Comparison of ENCODE assay signal across 8 mouse cellular contexts in the genomic region with DNA sequence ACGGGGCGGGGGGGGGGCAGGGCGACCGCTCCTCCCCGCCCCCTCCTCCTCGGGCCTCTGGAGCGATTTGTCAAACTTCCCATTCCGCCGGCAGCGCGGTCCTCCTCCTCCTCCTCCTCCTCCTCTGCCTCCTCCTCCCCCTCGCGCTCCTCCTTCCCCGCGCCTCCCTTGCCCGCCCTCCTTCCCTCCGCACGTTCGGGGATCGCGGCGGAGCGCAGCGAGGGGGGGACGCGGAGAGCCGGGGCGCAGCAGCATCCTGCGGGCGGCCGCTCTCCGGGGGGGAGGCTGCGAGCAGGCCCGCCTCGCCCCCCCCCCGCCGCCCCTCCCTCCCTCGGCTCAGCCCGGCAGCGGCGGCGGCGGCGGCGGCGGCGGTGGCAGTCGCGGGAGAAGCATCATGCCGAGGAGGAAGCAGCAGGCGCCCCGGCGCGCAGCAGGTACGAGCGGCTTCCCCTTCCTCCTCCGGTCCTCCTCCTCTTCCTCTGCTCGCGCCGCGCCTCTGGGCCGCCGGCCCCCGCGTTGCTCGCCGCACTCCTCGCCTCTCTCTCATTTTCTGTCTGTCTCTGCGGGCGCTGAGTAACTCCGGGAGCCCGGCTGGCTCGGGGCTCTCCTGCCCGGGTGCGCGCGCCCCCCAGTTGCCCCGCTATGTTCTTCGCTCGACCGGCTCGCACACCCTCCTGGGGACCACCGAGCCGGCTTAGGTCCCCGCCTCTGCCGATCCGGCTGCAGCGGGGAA. TPM values are rescaled to one million over a fixed set of nuclear protein-coding genes. Genes with fewer than 3 reads are reported as not detected.
A peak's percentile ranks its signal among the peaks of the same experiment; 100 is the strongest.
DNase-seq lines count a peak whose midpoint lies in the region; ATAC-seq and TF ChIP-seq lines count a peak whose summit lies in the region.

Gene Tshz3, plus strand, starts transcription at position 263 of the 733 bp plus-strand sequence.

- DNase-seq in 3T3-L1 (ENCODE audit: low read depth, low spot score): peak; percentile 51
- peak; percentile 72 for DNase-seq in adrenal gland, postnatal 25 days
- peak; percentile 72 for DNase-seq in heart, postnatal 25 days (ENCODE audit: low spot score)
- DNase-seq in layer of hippocampus, adult 18-20 months (ENCODE audit: low spot score in 2 of 2): peak; percentile 55 to 61
- peak; percentile 31 for DNase-seq in liver, postnatal 0 days
- DNase-seq in urinary bladder, postnatal 25 days (ENCODE audit: low spot score): peak; percentile 27

- H3K27ac ChIP-seq in forebrain, embryonic 13.5 days: peak within 1 kb of the TSS; percentile 84
- H3K27ac ChIP-seq in liver, postnatal 0 days (ENCODE audit: low read depth): peak within 1 kb of the TSS; percentile 44; the same call in 1 of the 2 replicates
- peak within 1 kb of the TSS; percentile 97 for H3K27ac ChIP-seq in neural tube, embryonic 14.5 days (ENCODE audit: low read depth, low read length)

- H3K4me2 ChIP-seq in forebrain, embryonic 13.5 days: peak within 1 kb of the TSS; percentile 96
- peak within 1 kb of the TSS; percentile 83 for H3K4me2 ChIP-seq in liver, postnatal 0 days (ENCODE audit: low read depth, low read length)
- peak within 1 kb of the TSS; percentile 92 for H3K4me2 ChIP-seq in neural tube, embryonic 14.5 days (ENCODE audit: low read depth, low read length)

- peaks cover 49% of the 10 kb centered on the region for H3K4me1 ChIP-seq in forebrain, embryonic 13.5 days
- peaks cover 12% of the 10 kb centered on the region for H3K4me1 ChIP-seq in liver, postnatal 0 days (ENCODE audit: insufficient read depth)
- H3K4me1 ChIP-seq in neural tube, embryonic 14.5 days (ENCODE audit: control insufficient read depth, insufficient read depth, low read length): peaks cover 35% of the 10 kb centered on the region

- no peak for TF ChIP-seq EP300 in liver, postnatal 0 days (IDR thresholded peaks at IDR 0.05; ENCODE audit: low read depth)

- TF ChIP-seq CTCF in liver, postnatal 0 days (IDR thresholded peaks at IDR 0.05; ENCODE audit: low read depth): no peak

- WGBS in forebrain, embryonic 13.5 days: under 1% methylated on average over 20 of the region's 88 CpGs
- 2% methylated on average over 22 of the region's 88 CpGs for WGBS in liver, postnatal 0 days (ENCODE audit: insufficient replicate concordance)
- WGBS in neural tube, embryonic 14.5 days: under 1% methylated on average over 47 of the region's 88 CpGs

- no peaks in the 10 kb centered on the region for H3K9me3 ChIP-seq in forebrain, embryonic 13.5 days (replicated peaks)
- no peaks in the 10 kb centered on the region for H3K9me3 ChIP-seq in liver, postnatal 0 days (ENCODE audit: low read length)
- H3K9me3 ChIP-seq in neural tube, embryonic 14.5 days (ENCODE audit: control insufficient read depth, low read length): no peaks in the 10 kb centered on the region

- H3K27me3 ChIP-seq in forebrain, embryonic 13.5 days: peaks cover 36% of the 10 kb centered on the region
- peaks cover 76% of the 10 kb centered on the region for H3K27me3 ChIP-seq in liver, postnatal 0 days (ENCODE audit: insufficient read depth, low read length)
- 0 out of 2 replicates have a peak, but pooled peaks cover 4% of the 10 kb centered on the region for H3K27me3 ChIP-seq in neural tube, embryonic 14.5 days (ENCODE audit: control insufficient read depth, insufficient read depth, low read length)

- ATAC-seq in forebrain, embryonic 13.5 days: peak; percentile 60
- ATAC-seq in liver, postnatal 0 days: peak; percentile 44
- peak; percentile 76 for ATAC-seq in neural tube, embryonic 14.5 days (ENCODE audit: low read depth)

- peak within 1 kb of the TSS; percentile 76 for H3K9ac ChIP-seq in forebrain, embryonic 13.5 days
- no peak within 1 kb of the TSS; the same call in 1 of the 2 replicates for H3K9ac ChIP-seq in liver, postnatal 0 days (replicated peaks)
- H3K9ac ChIP-seq in neural tube, embryonic 14.5 days (replicated peaks; ENCODE audit: low read depth, low read length): peak within 1 kb of the TSS; percentile 95

- no peaks in the 10 kb centered on the region for H3K36me3 ChIP-seq in forebrain, embryonic 13.5 days (ENCODE audit: poor library complexity, severe bottlenecking)
- no peaks in the 10 kb centered on the region for H3K36me3 ChIP-seq in liver, postnatal 0 days (replicated peaks; ENCODE audit: insufficient read depth, low read length)
- no peaks in the 10 kb centered on the region; the same call in 1 of the 2 replicates for H3K36me3 ChIP-seq in neural tube, embryonic 14.5 days (ENCODE audit: control insufficient read depth, insufficient read depth, low read length)

- peak within 1 kb of the TSS; percentile 81 for H3K4me3 ChIP-seq in forebrain, embryonic 13.5 days
- peak within 1 kb of the TSS; percentile 61 for H3K4me3 ChIP-seq in liver, postnatal 0 days (ENCODE audit: low read depth, low read length)
- H3K4me3 ChIP-seq in neural tube, embryonic 14.5 days (ENCODE audit: low read depth, low read length): peak within 1 kb of the TSS; percentile 81

- intact Hi-C loops in heart, postnatal 25 days (cut with DNase I): loop anchor here (10.0 kb wide), 1 partner anchor 647 kb away; no protein-coding TSS in a partner anchor

RNA-seq across cellular contexts. Expression of gene Tshz3, which starts in this region (rescaled TPM):
- total RNA-seq in adrenal gland, postnatal 25 days (2021): 4.2 and 4.7 TPM in 2 replicates
- polyA plus RNA-seq in forebrain, embryonic 13.5 days (2015; fragmentation: Nextera tagmentation; extraction: Ambion mirVana): 11.3 TPM in 2 replicates
- total RNA-seq in heart, postnatal 25 days (2021): 1 to 10 TPM; 3.8 to 4.8 TPM
- total RNA-seq in layer of hippocampus, adult 18-20 months (2021): 10 to 100 TPM; 13.0 to 16.5 TPM
- 0.60 and 0.76 TPM in 2 replicates for polyA plus RNA-seq in liver, postnatal 0 days (2015; fragmentation: Nextera tagmentation; extraction: Ambion mirVana)
- polyA plus RNA-seq in neural tube, embryonic 14.5 days (2014; fragmentation: Nextera tagmentation; extraction: Ambion mirVana): 87.2 and 104 TPM in 2 replicates

Comparison
In these comparisons a context has a peak if more than half of its experiments do, and no peak if none do; other contexts are left out.
1. Peak in every context shown above with its lines: DNase-seq, ATAC-seq, H3K4me3 ChIP-seq and H3K27ac ChIP-seq.
2. Peak in DNase-seq, ATAC-seq, H3K4me3 ChIP-seq, H3K27ac ChIP-seq and H3K4me2 ChIP-seq in liver, postnatal 0 days; RNA of the gene not detected or under 1 TPM.
3. H3K27ac ChIP-seq: peak in every context shown above with its lines; median percentile 97 in neural tube, embryonic 14.5 days; 84 in forebrain, embryonic 13.5 days; 44 in liver, postnatal 0 days.